Mouse (Mus musculus) heart, adult 9 months (tissue): ENCODE measurements around the gene Rtn1.
A peak's percentile ranks its signal among the peaks of the same experiment; 100 is the strongest.

Source experiments
- DNase-seq, 2 experiments: peaks; one replicate each; pipeline ENCODE4 v3.0.0; 2022; ENCODE audit warnings: low spot score in 2 of 2

Rtn1 gene

DNA sequence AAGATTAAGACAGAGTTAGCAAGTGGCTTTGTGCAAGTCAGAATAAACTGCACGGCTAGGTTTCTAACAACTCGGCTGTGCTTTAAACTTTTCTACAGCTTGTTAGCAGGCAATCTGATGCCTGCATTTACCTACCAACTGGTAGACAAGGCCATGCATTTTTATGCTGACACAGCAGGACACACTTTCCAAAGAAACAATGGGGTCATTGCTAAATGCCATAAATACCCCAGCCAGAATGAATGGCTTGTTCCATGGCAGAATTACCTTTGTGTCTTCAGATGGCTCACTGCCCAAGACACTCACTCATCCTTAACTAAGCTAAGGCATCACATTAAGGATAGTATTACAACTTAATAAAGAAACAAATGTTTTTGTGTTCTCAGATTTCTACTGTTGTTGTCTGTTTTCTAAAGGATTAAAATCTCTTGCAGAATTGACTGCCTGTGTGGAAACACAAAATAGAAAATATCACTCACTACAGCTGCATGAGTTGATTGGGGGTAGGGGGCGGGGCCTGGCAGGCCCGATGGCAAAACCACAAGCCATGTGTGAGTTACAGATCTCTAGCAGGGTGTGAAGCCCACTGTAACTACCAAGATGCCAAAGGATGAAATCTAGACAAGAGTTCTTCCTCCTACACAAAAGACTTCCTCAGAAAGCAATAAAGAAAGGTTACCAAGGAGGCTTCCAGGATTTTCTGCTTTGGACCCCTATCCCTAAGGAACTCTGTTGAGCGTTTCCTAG lies 129.6 kb downstream of the Rtn1 start:
- DNase-seq, result no peak

GRCm38 (mm10) chr12:72273721-72274414 lies 135.0 kb downstream of the Rtn1 start:
- DNase-seq, result peak; percentile 43 to 48

DNA sequence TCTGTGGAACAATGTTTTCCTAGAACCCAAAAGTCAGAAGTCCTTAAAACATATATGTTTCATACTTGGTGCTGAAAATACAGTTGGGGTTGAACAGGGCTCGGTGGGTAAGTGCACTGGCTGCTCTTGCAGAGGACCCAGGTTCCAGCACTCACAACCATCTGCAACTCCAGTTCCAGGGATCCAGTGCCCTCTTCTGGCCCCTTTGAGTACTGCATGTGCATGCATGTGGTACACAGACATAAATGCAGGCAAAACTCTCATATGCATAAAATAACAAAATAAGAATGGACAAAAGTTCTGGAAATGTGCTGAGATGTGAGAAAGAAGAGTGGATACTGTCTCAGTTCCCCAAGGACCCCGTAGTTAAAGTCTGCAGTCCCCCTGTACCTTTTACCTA lies 141.2 kb downstream of the Rtn1 start:
- no peak for DNase-seq

GRCm38 (mm10) chr12:72265261-72266228 lies 143.3 kb downstream of the Rtn1 start:
- DNase-seq, result no peak

GRCm38 (mm10) chr12:72263213-72264103 lies 145.4 kb downstream of the Rtn1 start:
- no peak for DNase-seq

- no peak for DNase-seq
These were observed 151.9 kb downstream of the Rtn1 start for GRCm38 (mm10) chr12:72257000-72257399.

DNA sequence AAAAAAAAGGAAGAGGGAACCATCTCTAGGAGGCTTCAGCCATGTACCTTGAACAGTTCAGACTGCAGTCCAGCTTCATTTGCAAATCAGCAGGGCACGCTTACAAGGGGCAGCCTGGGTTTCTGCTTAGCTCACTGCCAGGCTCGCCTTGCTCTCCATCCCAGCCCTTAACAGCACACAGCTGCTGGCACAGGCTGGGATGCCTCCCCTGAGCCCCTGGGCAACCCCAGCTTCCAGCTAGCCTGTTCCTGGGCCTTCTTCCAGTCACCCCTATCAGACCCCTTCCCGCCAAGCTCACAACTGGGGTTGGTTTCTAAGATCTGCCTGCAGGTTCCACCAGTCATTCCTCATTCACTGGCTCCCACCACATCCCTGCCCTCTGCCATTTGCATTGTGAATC lies 155.8 kb downstream of the Rtn1 start:
- no peak for DNase-seq

- DNase-seq, result no peak
These were observed 156.9 kb downstream of the Rtn1 start for GRCm38 (mm10) chr12:72251890-72252445.

DNA sequence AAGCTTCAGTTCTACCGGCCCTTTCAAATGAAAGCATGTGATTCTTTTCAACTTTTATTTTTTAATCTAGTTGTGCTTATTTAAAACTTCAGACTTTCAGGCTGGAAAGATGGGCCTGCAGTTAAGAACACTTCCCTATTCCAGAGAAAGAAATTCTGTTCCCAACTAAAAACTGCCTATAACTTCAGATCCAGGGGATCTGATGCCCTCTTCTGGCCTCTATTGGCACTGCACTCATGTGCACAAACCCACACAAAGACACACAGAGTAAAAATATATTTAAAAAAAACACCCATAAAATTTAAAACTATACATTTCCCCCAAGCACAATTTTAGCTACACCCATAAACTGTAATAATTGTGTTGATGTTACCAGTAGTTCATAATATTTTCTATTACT lies 163.9 kb downstream of the Rtn1 start:
- DNase-seq, result no peak

GRCm38 (mm10) chr12:72242807-72243206 lies 166.0 kb downstream of the Rtn1 start:
- no peak for DNase-seq

DNA sequence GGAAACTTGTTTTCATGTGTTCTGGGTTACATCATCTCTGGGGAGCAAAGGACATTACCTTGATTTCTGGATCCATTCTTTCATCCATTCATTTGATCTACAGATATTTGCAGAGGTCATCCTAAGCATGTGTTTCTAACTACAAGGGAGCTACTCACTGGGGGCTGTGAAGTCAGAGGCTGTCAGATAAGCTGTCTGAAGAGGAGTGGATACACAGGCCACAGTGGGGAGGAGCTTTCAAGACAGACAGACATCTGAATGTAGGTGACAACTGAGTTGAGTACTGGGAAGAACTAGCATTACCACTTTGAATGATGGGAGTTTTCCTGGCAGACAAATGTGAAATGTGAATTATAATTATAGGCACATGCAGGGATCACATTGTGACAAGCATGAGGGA lies 168.3 kb downstream of the Rtn1 start:
- no peak for DNase-seq

DNA sequence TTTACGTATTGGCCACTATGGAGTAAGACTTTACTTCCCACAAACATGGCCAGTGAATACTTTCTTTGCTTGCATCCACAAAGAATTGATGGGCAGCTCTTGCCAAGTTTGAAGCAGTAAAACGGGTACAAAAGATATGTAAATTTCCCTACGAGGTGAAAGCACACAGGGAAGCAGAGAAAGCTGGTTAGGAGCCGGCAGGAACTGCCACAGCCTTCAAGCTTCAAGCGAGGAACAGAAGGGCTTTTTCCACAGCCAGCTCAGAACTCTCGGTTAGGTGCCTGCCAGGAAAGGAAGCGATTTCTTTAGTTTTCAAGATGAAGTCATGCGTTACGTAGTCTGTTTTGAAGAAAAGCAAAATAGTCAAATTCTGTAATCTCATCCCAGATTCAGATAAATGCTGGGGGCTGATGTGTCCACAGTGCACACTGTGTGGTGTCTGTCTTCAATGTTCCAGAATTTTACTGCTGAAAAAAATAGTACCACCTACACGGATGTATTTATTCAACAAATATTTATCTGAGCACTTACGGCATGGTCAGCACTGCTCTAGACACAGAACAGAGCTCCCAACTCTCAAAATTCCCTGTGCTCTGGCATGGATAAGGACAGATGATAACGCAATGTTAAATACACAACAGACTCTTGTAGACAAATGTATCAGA lies 169.5 kb downstream of the Rtn1 start:
- peak in 1 of 2 experiments; percentile 13 for DNase-seq

GRCm38 (mm10) chr12:72237251-72237650 lies 171.6 kb downstream of the Rtn1 start:
- DNase-seq, result no peak

GRCm38 (mm10) chr12:72236564-72237011 lies 172.3 kb downstream of the Rtn1 start:
- DNase-seq, result peak; percentile 20 to 49

DNA sequence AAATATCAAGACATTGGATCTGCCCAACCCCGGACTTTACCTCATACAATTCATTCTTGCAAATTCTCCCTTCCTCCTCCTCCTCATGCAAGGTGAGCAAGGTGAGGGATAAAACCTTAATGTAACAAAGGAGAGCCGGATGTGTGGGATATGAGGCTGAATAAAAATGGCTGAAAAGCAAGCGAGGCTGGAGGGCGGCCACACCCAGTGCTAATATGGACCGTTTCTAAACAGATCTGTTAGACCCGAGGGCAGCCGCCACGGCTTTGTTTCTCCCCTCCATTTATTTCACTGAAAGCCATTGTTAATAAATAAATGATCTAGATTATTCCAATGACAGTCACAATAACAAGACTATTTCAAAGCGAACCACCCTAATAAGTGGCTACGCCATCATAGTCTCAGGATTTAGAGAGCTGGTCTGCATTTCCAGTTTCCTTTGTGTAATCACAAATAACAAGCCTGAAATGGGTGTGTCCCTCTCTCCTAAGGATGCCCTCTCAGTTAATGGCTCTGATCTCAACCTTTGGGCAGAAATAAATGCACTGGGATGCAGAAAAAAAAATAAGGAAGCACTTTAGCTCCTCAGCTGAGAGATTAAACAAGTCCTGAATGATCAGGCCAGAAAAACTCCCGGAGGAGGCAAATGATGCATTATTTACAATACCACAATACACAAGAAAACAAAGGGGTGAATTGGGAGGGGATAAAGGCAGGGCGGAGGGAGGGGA lies 173.1 kb downstream of the Rtn1 start:
- no peak for DNase-seq

- no peak for DNase-seq
These were observed 173.9 kb downstream of the Rtn1 start for GRCm38 (mm10) chr12:72234966-72235365.

DNA sequence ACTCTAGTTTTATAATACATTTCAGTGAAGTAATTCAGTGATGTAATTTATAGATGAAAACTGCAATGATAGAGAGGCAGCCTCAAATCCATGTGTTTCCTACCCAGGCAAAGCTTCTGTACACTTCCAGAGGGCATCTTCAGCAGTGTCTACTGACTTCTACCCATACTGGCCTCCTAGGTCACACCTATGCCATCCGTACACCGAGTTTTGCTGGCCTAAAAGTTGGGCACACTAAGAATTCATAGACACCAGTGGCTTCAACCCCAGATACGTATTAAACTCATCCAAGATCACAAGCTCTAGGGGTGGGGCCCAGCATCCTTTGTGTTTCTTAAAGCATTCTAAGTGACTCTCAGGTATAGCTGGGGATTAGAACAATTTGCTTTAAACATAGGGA lies 174.7 kb downstream of the Rtn1 start:
- DNase-seq, result no peak

- no peak for DNase-seq
These were observed 175.7 kb downstream of the Rtn1 start for GRCm38 (mm10) chr12:72232826-72233790.
